Mouse (Mus musculus): ENCODE data around the gene Rbl2.

DNA sequence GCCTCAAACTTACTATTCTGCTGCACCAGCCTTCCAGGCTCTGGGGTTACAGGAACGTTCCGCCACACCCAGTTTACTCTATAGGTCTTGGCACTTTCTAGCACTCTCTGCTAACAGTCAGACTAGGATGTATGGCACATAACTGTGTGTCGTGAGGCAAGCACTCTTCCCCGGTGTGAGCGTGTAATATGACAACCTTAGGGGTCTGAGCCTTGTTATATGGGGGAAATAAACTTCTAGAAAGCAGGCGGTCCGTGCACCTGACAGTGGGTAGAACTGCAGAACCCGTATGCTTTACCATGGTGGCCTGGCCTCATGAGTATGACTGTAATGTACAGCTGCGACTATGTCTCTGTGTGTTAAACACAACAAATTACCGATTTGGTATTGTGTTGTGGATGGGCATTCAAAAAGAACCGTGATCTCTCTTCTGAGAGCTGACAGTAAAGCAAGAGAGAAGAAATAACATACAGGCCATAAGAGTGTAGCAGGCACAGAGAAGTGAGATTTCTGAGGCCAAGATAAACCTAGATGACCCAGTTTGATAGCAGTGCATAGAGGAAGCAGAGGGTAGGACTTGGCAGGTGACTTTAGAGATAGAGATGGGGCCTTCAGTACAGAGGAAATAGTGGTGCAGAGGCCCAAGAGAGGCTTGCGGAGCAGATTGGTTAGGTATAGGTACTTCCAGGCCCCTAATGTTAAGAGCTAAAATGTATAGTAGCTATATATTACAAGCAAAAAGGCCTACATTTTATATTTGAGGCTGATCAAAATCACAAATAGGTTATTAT lies 7.4 kb downstream of the Rbl2 start:
- TF ChIP-seq CTCF (IDR thresholded peaks at IDR 0.05) (no peak), EP300 (IDR thresholded peaks at IDR 0.05) (no peak)
